Mouse (Mus musculus): ENCODE measurements around the gene Sema3g. TPM values are rescaled to one million over a fixed set of nuclear protein-coding genes. Genes with fewer than 3 reads are reported as not detected.
A peak's percentile ranks its signal among the peaks of the same experiment; 100 is the strongest.

The Sema3g gene
- total RNA-seq, 2 experiments from 2014 or later: 15.1 to 16.9 TPM

DNA sequence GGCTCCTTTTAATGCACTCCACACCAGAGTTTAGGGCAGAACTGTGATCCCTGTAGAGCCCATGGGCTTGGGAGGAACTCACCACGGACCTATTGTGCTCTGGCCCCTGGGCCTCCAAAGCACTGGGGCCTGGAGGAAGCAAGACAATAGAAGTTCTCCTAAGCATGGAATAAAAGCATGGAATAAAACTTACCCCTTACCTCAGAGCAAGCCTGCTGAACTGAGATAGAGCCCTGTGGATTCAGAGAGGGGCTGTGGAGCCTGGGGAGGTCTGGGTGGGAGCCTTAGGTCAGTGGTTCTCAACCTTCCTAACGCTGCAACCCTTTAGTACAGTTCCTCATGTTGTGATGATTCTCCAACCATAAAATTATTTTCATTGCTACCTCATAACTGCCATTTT, 814 bp upstream of the Sema3g start, which contains the start of gene Nisch:
Gene Nisch (minus strand): TSS at position 101 of the 400 bp plus-strand sequence.
- DNase-seq: no peak

DNA sequence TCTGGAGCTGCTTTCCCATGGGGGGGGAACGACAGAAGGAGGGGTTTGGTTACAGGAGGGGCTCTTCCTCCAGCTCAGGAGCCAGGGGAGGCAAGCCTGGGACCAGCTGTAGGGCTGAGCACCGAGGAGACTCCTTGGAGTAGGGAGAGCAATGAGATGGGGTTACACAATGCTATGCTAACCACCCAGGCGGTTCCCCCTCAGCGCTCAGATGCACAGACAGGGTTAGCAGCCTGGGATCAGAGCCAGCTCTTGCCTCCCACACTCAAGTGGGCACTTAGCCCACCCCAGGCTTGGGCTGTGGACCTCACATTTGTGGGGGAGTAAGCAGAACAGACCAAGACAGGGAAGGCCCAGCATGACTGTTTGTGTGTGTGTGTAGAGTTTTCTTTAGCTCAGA, 9.3 kb downstream of the Sema3g start:
- intact Hi-C loops (cut with DNase I): no loop called here
- peak; percentile 71 to 74 for DNase-seq

More for the DNA sequence above, 814 bp upstream of the Sema3g start, which contains the start of gene Nisch:
- intact Hi-C loops (cut with DNase I): loop anchor here (5.0 kb wide), 1 partner anchor 120 kb away; the partner anchor contains the start of gene Capn7

DNA sequence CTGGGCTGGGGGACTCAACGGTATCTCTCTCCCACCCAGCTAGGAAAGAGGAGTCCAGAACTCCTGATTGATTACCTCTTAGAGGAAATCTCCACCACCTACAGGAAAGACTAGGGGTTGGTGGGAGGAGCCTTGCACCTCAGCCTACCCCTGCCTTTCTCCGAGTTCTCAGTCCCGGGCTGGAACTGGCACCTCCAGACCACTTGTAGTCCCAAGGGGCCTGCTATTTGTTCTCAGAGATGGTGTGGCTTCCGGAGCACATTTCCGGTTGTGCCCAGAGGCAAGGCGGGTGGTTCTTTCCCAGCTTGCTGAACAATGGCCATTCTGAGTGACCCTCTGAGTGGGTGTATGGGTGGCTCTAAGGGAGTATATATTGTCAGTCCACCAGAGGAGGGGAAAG, 10.6 kb downstream of the Sema3g start:
- DNase-seq: no peak
- intact Hi-C loops (cut with DNase I): no loop called here

DNA sequence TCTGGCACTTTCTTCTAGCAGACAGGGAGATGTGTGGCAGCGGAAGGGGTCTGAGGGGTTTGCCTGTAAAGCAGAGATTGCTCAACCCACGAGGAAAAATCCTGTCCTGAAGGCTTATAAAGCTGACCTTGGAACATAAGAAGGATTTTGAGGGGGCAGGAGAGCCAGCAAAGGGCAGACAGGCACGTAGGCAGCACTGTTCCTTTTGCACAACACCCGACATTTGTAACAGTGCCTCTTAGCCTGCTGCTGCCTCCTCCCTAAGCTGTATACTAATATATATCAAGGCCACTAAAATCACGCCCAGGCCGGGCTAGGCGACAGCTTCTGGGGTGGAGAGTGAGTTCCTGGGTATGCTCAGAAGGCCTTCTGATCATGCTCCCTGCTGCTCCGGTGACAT, 12.8 kb downstream of the Sema3g start:
- no peak for DNase-seq
- intact Hi-C loops (cut with DNase I): no loop called here

DNA sequence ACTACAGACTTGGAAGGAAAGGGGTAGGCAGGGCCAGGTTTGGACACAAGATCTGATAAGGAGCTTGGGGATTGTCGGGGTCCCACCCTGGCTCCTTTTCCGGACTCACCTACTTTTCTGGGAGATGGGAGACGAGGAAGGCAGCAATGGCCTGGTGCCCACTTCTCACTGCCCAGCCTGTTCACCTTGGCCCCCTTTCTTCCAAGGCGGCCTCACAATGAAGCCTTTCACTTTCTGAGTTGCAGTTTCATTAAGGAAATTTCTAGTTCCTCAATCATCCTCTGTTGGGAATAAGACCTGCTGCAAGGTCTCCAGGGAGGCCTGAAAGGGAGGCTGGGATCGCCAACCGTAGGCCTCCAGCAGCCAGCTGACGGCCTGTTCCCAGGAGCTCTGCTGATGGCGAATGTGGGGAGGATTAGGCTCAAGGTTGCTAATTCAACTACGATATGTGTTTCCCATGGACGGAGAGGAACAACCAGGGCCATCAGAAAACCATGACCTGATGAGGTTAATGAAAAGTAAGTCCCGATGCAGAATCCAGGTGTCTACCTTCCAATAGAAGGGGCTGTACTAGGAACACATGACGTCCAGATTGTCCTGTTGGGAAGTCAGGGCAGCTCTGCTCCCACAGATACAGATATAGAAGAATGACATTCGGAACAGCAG, 14.9 kb downstream of the Sema3g start:
- intact Hi-C loops (cut with DNase I): loop anchor here (1.0 kb wide), 1 partner anchor 17 kb away; no protein-coding TSS in a partner anchor
- no peak for DNase-seq

DNA sequence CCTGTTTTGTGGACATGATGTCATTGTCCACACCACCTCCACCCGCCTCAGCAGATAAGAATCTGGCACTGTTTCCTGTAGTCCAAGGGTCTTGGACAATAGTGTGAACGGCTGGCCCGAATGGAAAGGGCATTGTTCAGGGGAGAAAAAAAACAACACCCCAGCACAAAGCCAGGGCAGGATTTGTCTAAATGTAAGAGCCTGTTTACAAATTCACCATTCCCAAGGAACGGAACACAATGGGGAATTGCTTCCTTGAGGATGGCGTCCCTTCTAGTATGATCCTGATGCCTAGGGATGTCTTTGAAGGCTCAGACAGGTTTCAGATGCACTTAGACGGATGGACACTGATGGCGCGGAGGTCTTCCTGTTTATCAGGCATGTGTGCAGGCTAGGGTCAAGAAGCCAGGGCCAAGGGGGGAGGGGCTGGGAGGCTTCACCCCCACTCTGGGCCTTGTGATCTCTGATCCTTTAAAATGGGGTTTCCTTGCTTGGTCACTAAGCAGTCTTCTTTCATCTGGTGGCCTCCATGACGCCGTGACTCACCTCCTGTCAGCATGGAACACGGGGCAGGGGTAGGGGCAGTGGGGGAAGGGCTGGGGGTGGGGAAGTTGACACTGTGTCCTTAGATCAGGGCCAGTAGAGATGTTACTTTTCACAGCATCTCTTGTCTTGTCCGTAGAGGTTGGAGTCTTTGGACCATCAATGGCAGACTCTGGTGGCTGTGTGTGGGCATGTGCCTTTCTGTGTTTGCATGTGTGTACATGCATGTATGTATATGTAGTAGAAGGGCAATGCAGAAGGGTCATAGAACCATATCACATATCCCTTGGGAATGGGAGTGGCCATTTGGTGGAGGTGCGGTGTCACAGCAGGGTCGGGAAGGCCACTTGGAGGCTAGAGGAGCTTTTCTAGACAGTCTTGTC, 15.7 kb downstream of the Sema3g start:
- intact Hi-C loops (cut with DNase I): loop anchor here (1.0 kb wide), 1 partner anchor 18 kb away; no protein-coding TSS in a partner anchor
- DNase-seq: no peak

DNA sequence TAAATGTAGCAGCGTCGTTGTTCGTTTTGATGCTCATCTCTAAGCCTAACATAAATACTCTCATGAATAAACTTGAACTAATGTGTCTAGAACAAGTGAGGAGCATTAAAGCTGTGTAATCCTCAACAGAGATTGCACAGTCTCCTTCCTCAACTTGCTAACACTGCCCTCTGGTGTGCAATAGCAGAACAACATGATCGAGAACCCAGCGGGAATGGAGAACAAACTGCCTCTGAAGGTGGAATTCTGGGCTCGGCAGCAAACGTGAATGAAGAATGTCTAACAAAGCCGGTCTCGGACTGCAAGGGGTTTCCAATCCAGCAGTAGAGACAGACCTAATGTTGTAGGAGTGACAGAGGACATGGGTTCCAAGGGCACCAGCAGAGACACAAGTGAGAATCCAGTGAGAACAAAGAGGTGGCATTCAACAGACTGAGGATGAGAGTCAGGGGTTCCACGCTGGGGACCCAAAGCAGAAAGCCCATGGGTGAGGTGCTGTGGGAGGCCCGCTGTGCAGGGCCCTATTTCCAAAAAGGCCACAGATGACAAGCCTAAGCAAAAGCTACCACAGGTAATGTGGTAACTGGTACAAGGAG, 16.4 kb downstream of the Sema3g start:
- peak; percentile 89 to 94 for DNase-seq
- intact Hi-C loops (cut with DNase I): loop anchor here (1.0 kb wide), 1 partner anchor 19 kb away; no protein-coding TSS in a partner anchor

DNA sequence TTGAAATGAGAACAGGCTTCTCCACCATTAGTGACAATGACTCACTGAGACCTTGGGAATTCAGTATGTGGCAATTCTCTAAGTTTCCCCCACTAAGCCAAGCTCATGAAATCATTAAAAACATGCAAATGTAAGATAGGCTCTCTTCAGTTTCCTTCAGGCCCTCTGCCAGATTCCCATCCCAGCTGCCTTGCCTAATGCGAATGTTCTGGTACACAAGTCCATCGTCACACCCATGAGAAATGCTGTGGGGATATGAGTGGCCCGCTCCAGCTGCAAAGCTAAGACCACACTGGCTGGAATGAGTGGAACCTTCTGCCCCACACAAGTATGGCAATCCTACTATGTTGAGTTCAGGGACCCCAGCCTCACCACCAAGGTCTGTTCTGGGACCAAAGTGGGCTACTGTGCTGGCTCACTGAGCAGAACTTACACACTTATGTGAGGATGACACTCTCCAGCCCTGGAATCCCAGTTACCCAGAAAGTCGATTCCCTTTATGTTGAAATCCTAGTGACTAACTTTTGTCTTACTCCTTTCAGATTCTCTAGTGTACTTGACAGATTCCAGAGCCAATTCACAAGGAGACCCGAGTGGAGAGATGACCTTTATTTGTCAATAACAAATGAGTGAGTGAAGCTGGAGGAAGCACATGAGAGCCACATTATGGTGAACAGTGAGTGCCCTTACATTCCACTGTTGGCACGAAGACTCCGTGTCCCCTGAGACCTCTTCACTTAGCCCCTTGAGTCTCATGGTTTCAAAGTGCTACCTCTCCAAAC, 19.6 kb downstream of the Sema3g start:
- DNase-seq: peak; percentile 75 to 80
- intact Hi-C loops (cut with DNase I): no loop called here

DNA sequence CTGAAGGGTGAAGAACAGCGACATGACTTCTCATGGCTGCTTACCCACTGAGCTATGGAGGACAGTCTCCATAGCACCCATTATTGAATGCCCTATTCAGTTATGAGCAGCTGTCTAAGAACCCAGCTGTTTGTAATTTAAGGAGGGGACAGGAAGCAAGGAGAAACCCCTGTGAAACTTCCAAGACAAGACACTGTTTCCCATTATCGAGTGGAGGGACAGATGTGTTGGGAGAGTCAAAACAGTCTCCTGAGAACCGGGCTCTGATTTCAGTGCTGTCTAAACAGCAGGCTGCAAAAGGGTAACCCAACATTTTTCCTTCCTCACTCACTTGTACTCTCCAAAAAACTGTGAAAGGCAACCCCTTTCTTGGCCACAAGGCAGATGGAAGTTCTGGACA, 22.9 kb downstream of the Sema3g start:
- no peak for DNase-seq
- intact Hi-C loops (cut with DNase I): no loop called here

DNA sequence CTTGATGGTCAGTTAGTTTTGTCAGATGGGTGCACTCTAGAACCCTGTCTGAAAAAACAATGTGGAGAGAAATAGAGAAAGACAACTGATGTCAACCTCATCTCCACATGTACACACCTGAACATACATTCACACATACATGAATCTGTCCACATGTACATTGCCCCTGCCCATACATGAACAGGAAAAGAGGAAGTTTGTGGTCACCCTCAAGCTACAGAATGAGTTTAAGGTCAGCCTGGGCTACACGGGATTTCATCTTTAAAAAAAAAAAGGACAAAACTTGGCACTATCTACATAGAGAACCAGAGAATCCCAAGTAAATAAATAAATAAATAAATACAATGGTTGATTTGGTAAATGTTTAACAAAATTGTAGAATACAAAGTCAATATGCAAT, 27.1 kb downstream of the Sema3g start:
- DNase-seq: no peak
- intact Hi-C loops (cut with DNase I): no loop called here

DNA sequence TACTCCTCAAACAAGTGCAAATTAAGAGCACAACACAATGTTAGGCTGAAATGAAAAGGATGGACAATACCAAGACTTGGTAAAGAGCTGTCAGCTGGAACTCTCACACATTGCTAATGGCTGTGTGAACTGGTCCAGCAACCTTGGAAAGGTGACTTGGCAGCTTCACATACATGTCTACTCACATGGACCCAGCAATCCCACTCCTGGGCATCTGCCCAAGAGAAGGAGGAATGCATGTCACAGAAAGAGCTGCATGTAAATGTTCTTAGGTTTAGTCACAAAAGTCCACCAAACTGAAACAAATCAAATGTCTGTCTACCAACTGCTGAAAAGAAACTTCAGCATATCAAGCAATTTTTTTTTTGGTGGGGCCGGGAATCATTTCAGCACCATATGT, 28.3 kb downstream of the Sema3g start:
- no peak for DNase-seq
- intact Hi-C loops (cut with DNase I): no loop called here

DNA sequence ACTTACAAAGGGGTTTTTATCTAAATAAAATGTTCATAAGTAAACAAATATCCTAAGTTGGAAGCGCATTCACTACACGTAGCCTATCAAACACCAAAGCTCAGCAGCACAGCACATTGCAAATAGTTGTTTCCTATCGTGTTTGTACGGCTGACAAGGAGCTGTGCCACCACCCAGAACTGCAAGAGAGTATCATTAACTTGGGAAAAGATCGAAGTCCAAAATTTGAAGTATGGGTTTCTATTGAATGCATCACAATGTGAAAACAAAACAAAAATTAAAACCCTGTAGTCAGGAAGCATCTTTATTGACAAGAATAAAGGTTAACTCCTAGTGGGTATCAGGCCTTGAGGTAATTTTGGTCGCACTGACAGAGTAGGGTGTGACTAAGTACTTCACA, 30.7 kb downstream of the Sema3g start:
- no peak for DNase-seq
- intact Hi-C loops (cut with DNase I): no loop called here

DNA sequence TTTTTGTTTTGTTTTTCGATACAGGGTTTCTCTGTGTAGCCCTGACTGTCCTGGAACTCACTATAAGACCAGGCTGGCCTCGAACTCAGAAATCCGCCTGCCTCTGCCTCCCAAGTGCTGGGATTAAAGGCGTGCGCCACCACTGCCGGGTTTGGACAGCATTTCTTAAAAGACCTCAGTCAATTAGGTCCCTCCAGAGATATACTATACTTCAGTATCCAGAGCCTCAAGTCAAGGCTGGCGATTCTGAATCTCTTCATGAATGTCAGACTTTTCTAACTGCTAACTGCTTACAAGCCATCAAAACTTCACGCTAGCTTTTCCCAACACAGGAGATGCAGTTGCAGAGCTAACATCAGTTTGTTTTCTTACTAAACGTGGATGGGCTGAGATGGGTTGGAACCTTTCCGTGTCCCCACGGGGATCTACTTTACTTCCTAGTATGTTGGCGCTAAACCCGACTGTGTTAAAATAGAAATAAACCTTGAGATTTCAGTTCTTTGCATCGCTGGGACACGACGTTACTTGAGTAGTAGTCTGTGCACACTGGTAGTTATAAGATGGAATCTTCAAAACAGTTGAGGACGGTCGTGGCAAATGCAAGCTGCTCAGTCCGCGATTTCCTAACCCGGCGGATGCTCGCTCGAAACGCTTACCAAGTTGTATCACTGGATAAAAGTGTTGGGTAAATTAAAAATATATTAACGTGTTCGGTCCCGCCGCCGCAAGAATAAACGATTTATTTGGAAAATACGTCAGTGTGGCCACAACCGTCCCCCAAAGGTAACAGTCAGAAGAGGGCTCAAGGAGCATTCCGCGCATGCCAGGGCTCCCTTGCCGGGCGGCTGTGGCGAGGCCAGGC, 32.8 kb downstream of the Sema3g start:
- no peak for DNase-seq
- intact Hi-C loops (cut with DNase I): loop anchor here (5.0 kb wide), 2 partner anchors 87 to 123 kb away; partner anchors contain the start of genes Capn7 and Smim4

DNA sequence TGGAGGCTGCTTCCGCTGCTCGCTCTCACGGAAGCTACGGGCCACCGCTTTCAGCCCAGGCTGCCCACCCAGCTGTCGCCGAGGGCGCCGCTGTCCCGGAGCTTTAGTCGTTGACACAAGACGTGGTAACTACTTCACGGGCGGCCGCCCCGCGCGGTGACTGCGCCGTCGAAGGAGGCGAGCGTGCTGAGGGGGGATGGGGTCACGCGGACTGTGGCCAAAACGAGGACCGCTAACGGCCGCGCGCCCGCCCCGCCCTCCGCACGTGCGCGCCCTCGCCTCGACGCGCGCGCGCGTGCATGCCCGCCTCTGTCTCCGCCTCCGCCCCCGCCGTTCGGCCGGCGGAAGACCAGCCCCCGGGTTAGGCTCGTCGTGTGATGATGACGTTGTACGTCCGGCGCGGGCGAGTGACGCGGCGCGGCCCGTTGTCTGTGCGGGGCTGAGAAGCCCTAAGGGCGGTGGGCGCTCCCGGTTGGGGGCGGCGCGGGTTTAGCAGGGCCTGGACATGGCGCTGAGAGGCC, 33.5 kb downstream of the Sema3g start, which contains the start of the genes Phf7 and Bap1:
Gene Phf7 (minus strand): TSS at position 234 of the 521 bp plus-strand sequence.
Gene Bap1 (plus strand): TSS at position 367 of the 521 bp plus-strand sequence.
- DNase-seq: peak; percentile 96 to 98
- intact Hi-C loops (cut with DNase I): loop anchor here (5.0 kb wide), 2 partner anchors 86 to 124 kb away; partner anchors contain the start of genes Capn7 and Smim4

DNA sequence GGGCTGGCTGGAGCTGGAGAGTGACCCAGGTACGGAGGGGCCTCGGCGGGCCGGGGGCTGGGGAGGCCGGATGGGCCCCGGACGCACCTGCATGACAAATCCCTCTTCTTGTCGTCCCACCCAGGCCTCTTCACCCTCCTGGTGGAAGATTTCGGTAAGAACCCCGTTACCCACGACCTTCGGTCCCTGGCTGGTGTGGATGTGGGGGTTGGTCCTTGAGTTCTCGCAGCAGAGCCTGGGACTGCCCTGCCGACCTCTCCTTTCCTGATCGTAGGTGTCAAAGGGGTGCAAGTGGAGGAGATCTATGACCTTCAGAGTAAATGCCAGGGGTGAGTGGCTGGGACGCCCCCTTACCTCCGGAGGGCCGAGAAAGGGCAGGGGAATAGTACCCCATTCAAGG, 34.0 kb downstream of the Sema3g start:
- no peak for DNase-seq
- intact Hi-C loops (cut with DNase I): loop anchor here (5.0 kb wide), 2 partner anchors 86 to 124 kb away; partner anchors contain the start of genes Capn7 and Smim4

DNA sequence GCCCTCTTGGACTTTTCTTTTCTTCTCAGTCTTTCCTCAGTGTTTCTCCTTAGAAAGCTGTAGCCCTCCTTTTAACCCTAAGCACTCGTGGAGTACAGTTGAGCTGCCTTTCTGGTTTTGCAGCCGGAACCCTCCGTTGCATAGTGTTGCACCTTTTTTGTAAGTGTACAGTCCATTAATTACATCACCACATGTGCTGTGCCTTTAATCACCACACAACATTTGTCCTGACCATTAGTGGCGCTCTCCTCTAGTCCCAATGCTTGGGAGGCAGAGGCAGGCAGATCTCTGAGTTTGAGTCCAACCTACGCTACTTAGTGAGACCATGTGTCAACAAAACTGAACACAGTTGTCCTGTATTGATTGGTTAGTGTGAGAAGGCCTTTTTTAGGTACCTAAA, 34.4 kb downstream of the Sema3g start:
- no peak for DNase-seq
- intact Hi-C loops (cut with DNase I): loop anchor here (5.0 kb wide), 2 partner anchors 85 to 125 kb away; partner anchors contain the start of genes Capn7 and Smim4

DNA sequence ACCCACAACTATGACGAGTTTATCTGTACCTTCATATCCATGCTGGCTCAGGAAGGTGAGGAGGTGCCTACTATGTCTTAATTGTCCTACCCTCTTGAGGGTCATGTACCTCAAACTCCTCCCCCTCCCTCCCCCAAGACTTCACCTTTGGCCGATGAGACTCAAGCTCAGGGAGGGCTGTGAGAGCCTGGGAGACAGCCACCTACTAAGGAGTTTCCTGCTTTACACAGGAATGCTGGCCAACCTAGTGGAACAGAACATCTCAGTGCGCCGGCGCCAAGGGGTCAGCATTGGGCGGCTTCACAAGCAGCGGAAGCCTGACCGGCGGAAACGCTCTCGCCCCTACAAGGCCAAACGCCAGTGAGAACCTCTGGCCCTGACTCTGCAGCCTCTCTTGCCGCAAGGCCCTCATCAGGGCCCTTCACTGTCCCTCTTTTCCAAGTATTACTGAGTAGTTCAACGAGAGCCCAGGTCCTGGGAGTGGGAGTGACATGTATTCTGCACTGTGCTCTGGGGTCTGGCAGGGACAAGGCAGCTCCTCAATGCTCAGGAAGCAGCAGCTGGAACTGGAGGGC, 40.9 kb downstream of the Sema3g start:
- no peak for DNase-seq
- intact Hi-C loops (cut with DNase I): no loop called here

DNA sequence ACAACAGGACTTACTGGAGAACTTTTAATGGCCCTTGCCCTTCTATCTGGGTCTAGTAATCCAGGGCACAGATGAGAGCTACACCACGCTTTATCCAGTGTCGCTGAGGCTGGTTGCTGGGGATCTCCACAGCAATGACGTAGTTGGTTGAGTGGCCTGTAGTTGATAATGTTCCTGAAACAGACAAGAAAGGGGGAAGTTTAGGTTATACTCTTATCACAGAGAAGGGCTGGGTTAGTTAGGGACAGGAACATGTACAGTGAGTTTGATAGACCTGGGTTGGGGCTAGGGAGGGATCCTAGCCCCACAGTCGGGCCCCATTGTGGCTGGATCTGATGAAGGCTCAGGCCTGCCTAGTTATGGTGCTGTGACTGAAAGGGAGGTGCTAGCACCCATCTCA, 42.7 kb downstream of the Sema3g start:
- intact Hi-C loops (cut with DNase I): no loop called here
- DNase-seq: no peak
